28 mouse cellular contexts compared by ENCODE assay signal in genomic region chr17:72009836-72010235, GRCm38 (mm10).
"Had no signal": no experiment of that assay in that cellular context is flagged by ENCODE, and none has a peak within 500 bp of the region (broad histone marks: within the 10 kb centered on the region; RNA-seq: fewer than 3 reads in every experiment).

No protein-coding gene starts in this region.

- DNase-seq: liver; liver, embryonic 13.5 days; liver, postnatal 0 days; lung, adult 18-20 months; lung, adult 2 months; lung, embryonic 14.5 days; lung, postnatal 10 days; lung, postnatal 14 days; lung, postnatal 36 days; lung, postnatal 4 days; midbrain, embryonic 14.5 days had no signal

- H3K4me1 ChIP-seq: limb, embryonic 10.5 days; limb, embryonic 12.5 days; limb, embryonic 13.5 days; liver, embryonic 12.5 days; liver, embryonic 13.5 days; liver, embryonic 15.5 days; lung, embryonic 15.5 days; megakaryocyte, embryonic 14.5 days; midbrain, embryonic 10.5 days; midbrain, embryonic 12.5 days; midbrain, embryonic 13.5 days; midbrain, embryonic 15.5 days; neural tube, embryonic 12.5 days; neural tube, embryonic 13.5 days had no signal

- H3K4me3 ChIP-seq: limb, embryonic 10.5 days; limb, embryonic 12.5 days; limb, embryonic 13.5 days; limb, embryonic 15.5 days; liver, embryonic 12.5 days; liver, embryonic 13.5 days; liver, embryonic 15.5 days; lung, embryonic 15.5 days; megakaryocyte, embryonic 14.5 days; midbrain, embryonic 10.5 days; midbrain, embryonic 12.5 days; midbrain, embryonic 13.5 days; midbrain, embryonic 15.5 days; myocyte; neural tube, embryonic 12.5 days; neural tube, embryonic 13.5 days had no signal

- H3K27ac ChIP-seq: limb, embryonic 10.5 days; limb, embryonic 12.5 days; limb, embryonic 13.5 days; limb, embryonic 15.5 days; liver, embryonic 12.5 days; liver, embryonic 13.5 days; liver, embryonic 14.5 days; liver, embryonic 15.5 days; lung, embryonic 15.5 days; macrophage; midbrain, embryonic 10.5 days; midbrain, embryonic 12.5 days; midbrain, embryonic 13.5 days; midbrain, embryonic 15.5 days; neural tube, embryonic 12.5 days; neural tube, embryonic 13.5 days had no signal

- H3K27me3 ChIP-seq: limb, embryonic 12.5 days; limb, embryonic 13.5 days; limb, embryonic 15.5 days; liver, embryonic 12.5 days; liver, embryonic 13.5 days; liver, embryonic 15.5 days; lung, embryonic 15.5 days; megakaryocyte, embryonic 14.5 days; midbrain, embryonic 12.5 days; midbrain, embryonic 13.5 days; midbrain, embryonic 15.5 days; neural tube, embryonic 12.5 days; neural tube, embryonic 13.5 days had no signal
